Mouse (Mus musculus) liver, adult 2 months (tissue): ENCODE data around the gene Adpgk. TPM values are rescaled to one million over a fixed set of nuclear protein-coding genes. Genes with fewer than 3 reads are reported as not detected.
A peak's percentile ranks its signal among the peaks of the same experiment; 100 is the strongest.
"Not testable (repeated sequence)": the region's sequence is repeated elsewhere in the genome, so short reads cannot be mapped to it uniquely, and the experiment has no call there.

ENCODE experiments used
- DNase-seq: peaks from one replicate; pipeline ENCODE4 v3.0.0-alpha.2; 2011; ENCODE audit warnings: low read depth, low spot score; ENCODE audit errors: extremely low read depth
- H3K27ac ChIP-seq: fragments of 200-500 bp; replicated peaks from 2 replicates; pipeline ENCODE4 v1.5.1; 2012; ENCODE audit warnings: low read depth, mild to moderate bottlenecking, control low read depth, inconsistent platforms, low read length; ENCODE audit not compliant: insufficient read depth
- H3K27me3 ChIP-seq: fragments of 200-500 bp; 2 replicates; pipeline ENCODE4 v1.6.1; 2012; ENCODE audit warnings: mild to moderate bottlenecking, moderate library complexity, low read length, inconsistent platforms; ENCODE audit not compliant: control insufficient read depth, insufficient read depth
- H3K36me3 ChIP-seq: fragments of 200-500 bp; 2 replicates; pipeline ENCODE4 v1.6.1; 2012; ENCODE audit warnings: low read length, inconsistent platforms; ENCODE audit not compliant: control insufficient read depth, insufficient read depth
- H3K4me1 ChIP-seq: fragments of 200-500 bp; 2 replicates; pipeline ENCODE4 v1.6.1; 2011; ENCODE audit warnings: low read length; ENCODE audit not compliant: control insufficient read depth, insufficient read depth
- H3K4me3 ChIP-seq: fragments of 200-500 bp; 2 replicates; pipeline ENCODE4 v1.5.1; 2011; ENCODE audit warnings: low read depth, mild to moderate bottlenecking, control low read depth, low read length, moderate library complexity; ENCODE audit not compliant: insufficient read depth
- H3K79me2 ChIP-seq: fragments of 200-500 bp; 2 replicates; pipeline ENCODE4 v1.6.1; 2012; ENCODE audit warnings: inconsistent platforms, mild to moderate bottlenecking, low read length, moderate library complexity; ENCODE audit not compliant: control insufficient read depth, insufficient read depth
- H3K9ac ChIP-seq: fragments of 200-500 bp; 2 replicates; pipeline ENCODE4 v1.6.1; 2012; ENCODE audit warnings: low read depth, mild to moderate bottlenecking, control low read depth, inconsistent platforms, low read length
- CTCF ChIP-seq: fragments of 200-500 bp; IDR thresholded peaks from 2 replicates; pipeline ENCODE4 v1.5.1; 2011; ENCODE audit warnings: low read depth, low read length, control low read depth
- POLR2A ChIP-seq: fragments of 200-500 bp; IDR thresholded peaks from 2 replicates; pipeline ENCODE4 v1.6.1; 2011; ENCODE audit warnings: low read length, control low read depth; ENCODE audit not compliant: insufficient read depth; ENCODE audit errors: extremely low read depth
- WGBS: fragments of 180-500 bp; shearing (Covaris S2); methylation state at CpG from one replicate; pipeline ENCODE4 v1.1.7; 2018; 5-methylcytosine and 5-hydroxymethylcytosine counted together
- polyA plus RNA-seq: library from polyadenylated mRNA; depleted of rRNA; stranded (reverse); fragments of >200 nt; gene quantifications from 2 replicates; pipeline ENCODE4 v1.2.3, GENCODE M21; 2012
- total RNA-seq: library from RNA; depleted of rRNA; stranded (reverse); fragments of >200 nt; gene quantifications from 2 replicates; pipeline ENCODE4 v1.2.3, GENCODE M21; 2014

Gene Adpgk
- total and polyA plus RNA-seq, 2 experiments = 7.9 to 11.3 TPM

- DNase-seq = peak; percentile 26
- Histone ChIP-seq H3K27me3 (no peaks in the 10 kb centered on the region), H3K4me1 (no peaks in the 10 kb centered on the region), H3K79me2 (no peaks in the 10 kb centered on the region), H3K27ac (no peak overlapping the region), H3K4me3 (no peak overlapping the region), H3K36me3 (peaks cover 7% of the 10 kb centered on the region; the same call in 1 of the 2 replicates), H3K9ac (no peak overlapping the region)
- WGBS = 84% methylated on average over 9 of the region's 9 CpGs
- no peak for TF ChIP-seq POLR2A
- peak; percentile 78 for TF ChIP-seq CTCF
These were observed 48.6 kb downstream of the Adpgk start for GRCm38 (mm10) chr9:59340002-59340401.

- no peaks in the 10 kb centered on the region for H3K4me1 ChIP-seq
- no peak overlapping the region for H3K27ac ChIP-seq
- no peak for DNase-seq
- no peaks in the 10 kb centered on the region for H3K79me2 ChIP-seq
- no peak overlapping the region for H3K4me3 ChIP-seq
- whole genome bisulfite sequencing = 78% methylated on average over 2 of the region's 2 CpGs
- H3K9ac ChIP-seq = no peak overlapping the region
- TF ChIP-seq CTCF (no peak), POLR2A (no peak)
- H3K36me3 ChIP-seq = no peaks in the 10 kb centered on the region
- no peaks in the 10 kb centered on the region for H3K27me3 ChIP-seq
These were observed 54.8 kb downstream of the Adpgk start for GRCm38 (mm10) chr9:59346176-59346575.

GRCm38 (mm10) chr9:59352586-59353252, 61.4 kb downstream of the Adpgk start:
- peaks cover 2% of the 10 kb centered on the region; the same call in 1 of the 2 replicates for H3K4me1 ChIP-seq
- no peaks in the 10 kb centered on the region for H3K27me3 ChIP-seq
- no peaks in the 10 kb centered on the region for H3K79me2 ChIP-seq
- DNase-seq = peak; percentile 53
- TF ChIP-seq POLR2A = no peak
- no peak for TF ChIP-seq CTCF
- H3K9ac ChIP-seq = peak overlapping the region; percentile 58
- H3K36me3 ChIP-seq = no peaks in the 10 kb centered on the region
- H3K27ac ChIP-seq = peak overlapping the region; percentile 76
- peak overlapping the region; percentile 77 for H3K4me3 ChIP-seq
- WGBS = 6% methylated on average over 15 of the region's 15 CpGs

GRCm38 (mm10) chr9:59353253-59353639, 61.9 kb downstream of the Adpgk start, which contains the start of gene Bbs4:
Gene Bbs4 (minus strand): TSS chr9:59353508.
- Histone ChIP-seq H3K27me3 (no peaks in the 10 kb centered on the region), H3K27ac (peak within 1 kb of the TSS; percentile 76), H3K4me1 (peaks cover 2% of the 10 kb centered on the region; the same call in 1 of the 2 replicates), H3K79me2 (no peaks in the 10 kb centered on the region), H3K36me3 (no peaks in the 10 kb centered on the region), H3K4me3 (peak within 1 kb of the TSS; percentile 77), H3K9ac (peak within 1 kb of the TSS; percentile 82)
- DNase-seq = peak; percentile 85
- WGBS = 2% methylated on average over 25 of the region's 32 CpGs
- TF ChIP-seq POLR2A = 0 out of 2 replicates have a peak, but pooled peaks have one; percentile 34
- no peak for TF ChIP-seq CTCF

GRCm38 (mm10) chr9:59358041-59358440, 66.7 kb downstream of the Adpgk start:
- not testable (repeated sequence) for H3K9ac ChIP-seq, H3K27ac ChIP-seq, H3K27me3 ChIP-seq, H3K79me2 ChIP-seq, DNase-seq, H3K4me3 ChIP-seq, H3K36me3 ChIP-seq, H3K4me1 ChIP-seq
- 48% methylated on average over 1 of the region's 1 CpGs for WGBS
- TF ChIP-seq CTCF = 0 out of 2 replicates have a peak, but pooled peaks have one; percentile 6

- H3K27ac ChIP-seq, H3K9ac ChIP-seq, H3K27me3 ChIP-seq, H3K36me3 ChIP-seq, H3K79me2 ChIP-seq, DNase-seq, H3K4me3 ChIP-seq, H3K4me1 ChIP-seq: not testable (repeated sequence)
- 67% methylated on average over 3 of the region's 3 CpGs for WGBS
These were observed 69.1 kb downstream of the Adpgk start for GRCm38 (mm10) chr9:59360487-59360886.
